Mouse (Mus musculus) liver, embryonic 14.5 days (tissue): ENCODE measurements around the gene Cd2bp2.
"Not testable (repeated sequence)": the region's sequence is repeated elsewhere in the genome, so short reads cannot be mapped to it uniquely, and the experiment has no call there.

Source experiments
- CTCF ChIP-seq: IDR thresholded peaks from 2 replicates; pipeline ENCODE4 v1.5.1; 2016; ENCODE audit warnings: antibody characterized with exemption, low read depth, control low read depth
- EP300 ChIP-seq: IDR thresholded peaks from 2 replicates; pipeline ENCODE4 v1.6.1; 2016; ENCODE audit warnings: antibody characterized with exemption, low read depth

- not testable (repeated sequence) for TF ChIP-seq EP300, CTCF
These were observed 14.1 kb downstream of the Cd2bp2 start for GRCm38 (mm10) chr7:127181724-127182123.
